Mouse (Mus musculus): ENCODE data around the gene Wfikkn2.

Wfikkn2 gene

DNA sequence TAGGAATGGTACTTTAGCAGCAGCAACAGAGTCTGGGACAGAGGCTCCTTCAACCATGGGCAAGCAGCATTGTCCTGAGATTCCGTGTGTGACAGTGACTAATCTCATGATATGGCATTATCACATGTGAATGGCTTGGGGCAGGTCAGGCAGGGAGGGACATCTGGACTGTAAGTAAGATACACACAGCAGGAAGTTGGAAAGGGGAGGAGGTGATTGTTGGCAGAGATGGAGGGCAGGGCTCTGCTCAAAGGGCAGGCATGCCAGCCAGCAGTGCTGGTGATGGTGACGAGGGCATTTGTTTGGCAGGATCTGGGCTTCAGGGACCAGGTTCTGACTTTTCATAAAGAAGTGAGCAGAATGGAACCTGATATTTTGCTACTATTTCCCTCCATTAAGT is 52.7 kb downstream of the Wfikkn2 start:
- DNase-seq (ENCODE audit: low spot score in 2 of 2), result peak; percentile 23 to 36

DNA sequence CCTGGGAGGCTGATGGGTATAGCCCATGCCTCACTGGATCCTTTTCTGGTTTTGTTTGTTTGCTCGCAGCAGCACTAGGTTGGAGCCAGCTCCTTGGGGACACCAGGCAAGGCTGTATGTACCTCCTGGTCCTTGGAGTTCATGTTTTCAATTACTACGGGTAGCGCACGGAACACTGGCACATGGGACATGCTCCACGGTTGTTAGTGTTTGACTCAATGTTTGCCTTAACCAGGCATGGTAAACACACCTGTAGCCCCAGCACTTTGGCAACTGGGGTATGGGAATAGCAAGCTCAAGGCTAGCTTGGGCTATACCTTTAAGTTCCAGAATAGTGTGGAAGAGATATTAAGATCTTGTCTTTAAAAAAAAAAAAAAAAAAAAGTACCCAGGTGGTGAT is 55.1 kb downstream of the Wfikkn2 start:
- no peak for DNase-seq (ENCODE audit: low spot score in 2 of 2)

DNA sequence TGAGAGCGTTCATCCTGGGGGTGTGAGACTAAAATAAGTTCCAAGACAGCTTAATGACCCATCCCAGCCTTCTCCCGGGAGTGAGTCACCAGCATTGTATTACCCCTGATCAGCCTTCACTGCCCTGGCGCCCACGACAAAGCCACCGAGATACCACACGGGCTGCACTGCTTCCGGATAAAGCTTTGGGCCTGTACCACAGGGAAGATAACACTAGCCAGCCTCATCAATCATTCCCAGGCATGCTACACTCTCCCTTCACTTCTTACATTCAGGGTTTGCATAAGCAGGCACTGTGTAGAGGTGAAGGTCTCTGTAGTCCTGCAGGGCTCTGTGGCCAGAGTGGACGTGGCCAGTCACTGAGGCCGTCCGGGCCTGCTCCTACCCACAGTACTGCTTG is 56.2 kb downstream of the Wfikkn2 start:
- no peak for DNase-seq (ENCODE audit: low spot score in 2 of 2)

All from heart, adult 9 months (tissue).